Mouse (Mus musculus): ENCODE data around the gene Retreg3.

GRCm38 (mm10) chr11:101055418-101055817 lies 64.3 kb downstream of the Retreg3 start:
- TF ChIP-seq CTCF (IDR thresholded peaks at IDR 0.05) (no peak), EP300 (IDR thresholded peaks at IDR 0.05) (no peak)

Data from lung, postnatal 0 days (tissue).